Mouse (Mus musculus) cerebellum, adult 8-10 months (tissue): ENCODE results near the gene Rpl4.
"Not testable (repeated sequence)": the region's sequence is repeated elsewhere in the genome, so short reads cannot be mapped to it uniquely, and the experiment has no call there.

Source experiments
- DNase-seq: peaks from one replicate; pipeline ENCODE4 v3.0.0; 2022

Gene Rpl4

GRCm38 (mm10) chr9:64172816-64173665, at the start of gene Rpl4, which contains the start of gene Zwilch:
TSS of gene Rpl4 (plus strand) at chr9:64173375.
TSS of gene Zwilch (minus strand) at chr9:64173104.
- DNase-seq = peak; percentile 83

- not testable (repeated sequence) for DNase-seq
These were observed 48.3 kb upstream of the Rpl4 start for GRCm38 (mm10) chr9:64124846-64125245.

GRCm38 (mm10) chr9:64125307-64125706, 47.9 kb upstream of the Rpl4 start:
- DNase-seq = no peak

- DNase-seq = no peak
These were observed 47.1 kb upstream of the Rpl4 start for GRCm38 (mm10) chr9:64126121-64126520.

- no peak for DNase-seq
These were observed 41.6 kb upstream of the Rpl4 start for GRCm38 (mm10) chr9:64131623-64132022.

- DNase-seq = peak; percentile 48
These were observed 34.3 kb upstream of the Rpl4 start for GRCm38 (mm10) chr9:64138896-64139295.

- no peak for DNase-seq
These were observed 33.3 kb upstream of the Rpl4 start for GRCm38 (mm10) chr9:64139879-64140278.

GRCm38 (mm10) chr9:64156641-64157040, 16.5 kb upstream of the Rpl4 start:
- no peak for DNase-seq

- DNase-seq = no peak
These were observed 12.7 kb upstream of the Rpl4 start for GRCm38 (mm10) chr9:64160471-64160870.

- DNase-seq = not testable (repeated sequence)
These were observed 3.2 kb upstream of the Rpl4 start for GRCm38 (mm10) chr9:64169967-64170366.

GRCm38 (mm10) chr9:64172145-64172815, 895 bp upstream of the Rpl4 start:
- no peak for DNase-seq

- DNase-seq = no peak
These were observed 568 bp downstream of the Rpl4 start for GRCm38 (mm10) chr9:64173666-64174220.

- no peak for DNase-seq
These were observed 1.2 kb downstream of the Rpl4 start for GRCm38 (mm10) chr9:64174341-64174740.

- no peak for DNase-seq
These were observed 1.6 kb downstream of the Rpl4 start for GRCm38 (mm10) chr9:64174766-64175165.

GRCm38 (mm10) chr9:64175378-64175777, 2.2 kb downstream of the Rpl4 start:
- DNase-seq = no peak

- no peak for DNase-seq
These were observed 5.4 kb downstream of the Rpl4 start for GRCm38 (mm10) chr9:64178610-64178973.

- peak; percentile 81 for DNase-seq
These were observed 5.9 kb downstream of the Rpl4 start, which contains the start of gene Snapc5 for GRCm38 (mm10) chr9:64178974-64179646. TSS of gene Snapc5 (plus strand) at chr9:64179274.

GRCm38 (mm10) chr9:64183295-64183694, 10.1 kb downstream of the Rpl4 start:
- not testable (repeated sequence) for DNase-seq

- no peak for DNase-seq
These were observed 11.1 kb downstream of the Rpl4 start for GRCm38 (mm10) chr9:64184166-64184840.

GRCm38 (mm10) chr9:64193879-64194278, 20.7 kb downstream of the Rpl4 start:
- no peak for DNase-seq

GRCm38 (mm10) chr9:64195554-64195953, 22.4 kb downstream of the Rpl4 start:
- no peak for DNase-seq

GRCm38 (mm10) chr9:64197524-64197923, 24.3 kb downstream of the Rpl4 start:
- no peak for DNase-seq
